Mouse (Mus musculus): ENCODE data around the gene Vps45. TPM values are rescaled to one million over a fixed set of nuclear protein-coding genes. Genes with fewer than 3 reads are reported as not detected.

Gene Vps45
- 6.1 TPM in 2 replicates for polyA plus RNA-seq (2012; rRNA removed)

DNA sequence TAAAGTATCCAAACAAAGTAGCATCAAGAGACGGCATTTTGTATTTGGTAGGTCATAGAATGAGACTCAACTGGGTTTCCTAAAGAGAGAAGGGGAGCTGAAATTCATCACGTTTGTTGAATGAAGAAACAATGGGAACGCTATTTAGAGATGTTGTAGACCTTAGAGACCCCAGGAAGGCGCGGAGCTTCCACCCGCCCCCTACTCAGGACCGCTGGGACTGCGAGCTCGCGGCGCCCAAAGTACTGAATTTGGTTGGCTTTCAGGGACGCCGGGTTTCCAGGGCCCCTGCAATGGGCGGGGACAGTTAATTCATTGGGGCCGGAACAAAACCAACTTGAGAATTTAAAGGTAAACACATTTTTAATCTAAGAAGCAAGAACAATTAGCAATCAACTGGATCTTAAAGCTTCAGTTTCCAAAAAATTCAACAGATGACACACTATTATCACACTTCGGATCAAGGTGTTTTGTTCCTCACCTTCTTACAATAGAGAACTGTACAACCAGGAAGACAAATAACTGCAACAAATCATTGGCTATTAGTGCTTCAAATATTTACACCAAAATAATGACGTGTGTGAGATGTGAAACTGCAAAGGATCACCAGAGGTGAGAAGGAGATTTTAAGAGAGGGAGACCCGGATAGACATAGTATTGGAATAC, at the start of gene Vps45:
Vps45 (minus strand) TSS at position 236 of the 666 bp plus-strand sequence.
- DNase-seq (ENCODE audit: low read depth, low spot score), result no peak
- WGBS, result 3% methylated on average over 18 of the region's 18 CpGs

DNA sequence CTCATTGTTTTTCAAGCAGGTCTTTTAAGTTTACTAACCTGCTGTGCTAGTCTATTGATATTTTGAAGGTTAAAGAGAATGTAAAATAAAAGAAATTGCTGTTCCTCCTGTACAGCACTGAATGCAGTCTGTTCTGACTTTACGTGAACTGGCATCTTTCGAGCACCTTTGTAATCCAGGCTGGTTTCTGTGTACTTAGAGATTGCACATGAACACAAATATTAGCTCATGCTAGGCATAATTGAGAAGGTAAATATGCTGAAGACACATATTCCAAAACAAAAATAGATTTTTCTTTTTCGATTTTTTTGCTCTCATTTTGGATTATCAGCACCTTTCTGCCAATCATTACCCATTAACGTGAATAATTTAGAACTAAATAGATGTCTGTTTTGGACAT, 47.9 kb upstream of the Vps45 start:
- no peak for DNase-seq (ENCODE audit: low read depth, low spot score)
- WGBS, result 72% methylated on average over 4 of the region's 4 CpGs

DNA sequence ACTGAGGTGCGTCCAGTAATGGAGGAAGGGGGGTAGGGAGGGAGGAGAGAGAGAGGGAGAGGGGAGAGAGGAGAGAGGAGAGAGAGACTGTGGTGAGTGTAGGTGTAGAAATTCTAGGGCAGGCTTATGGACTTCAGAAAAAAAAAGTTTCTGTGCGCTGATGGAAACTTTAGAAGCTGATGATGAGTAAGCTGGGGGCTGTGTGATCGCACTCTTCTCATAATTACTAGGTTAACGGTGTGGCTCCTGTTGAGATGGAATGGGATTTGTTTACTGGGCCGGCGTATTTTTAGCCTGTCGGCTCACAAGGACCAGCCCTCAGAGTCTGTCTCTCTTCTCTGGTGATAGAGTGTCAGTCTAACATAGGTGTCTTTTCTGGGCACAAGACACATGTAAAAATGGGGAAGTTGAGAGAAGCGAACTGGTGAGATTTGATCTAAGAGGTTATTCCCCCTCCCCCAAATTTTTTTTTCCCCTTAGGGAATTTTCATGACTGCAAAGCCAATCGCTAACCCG, 47.0 kb upstream of the Vps45 start:
- DNase-seq (ENCODE audit: low read depth, low spot score), result no peak
- WGBS, result 17% methylated on average over 10 of the region's 10 CpGs

DNA sequence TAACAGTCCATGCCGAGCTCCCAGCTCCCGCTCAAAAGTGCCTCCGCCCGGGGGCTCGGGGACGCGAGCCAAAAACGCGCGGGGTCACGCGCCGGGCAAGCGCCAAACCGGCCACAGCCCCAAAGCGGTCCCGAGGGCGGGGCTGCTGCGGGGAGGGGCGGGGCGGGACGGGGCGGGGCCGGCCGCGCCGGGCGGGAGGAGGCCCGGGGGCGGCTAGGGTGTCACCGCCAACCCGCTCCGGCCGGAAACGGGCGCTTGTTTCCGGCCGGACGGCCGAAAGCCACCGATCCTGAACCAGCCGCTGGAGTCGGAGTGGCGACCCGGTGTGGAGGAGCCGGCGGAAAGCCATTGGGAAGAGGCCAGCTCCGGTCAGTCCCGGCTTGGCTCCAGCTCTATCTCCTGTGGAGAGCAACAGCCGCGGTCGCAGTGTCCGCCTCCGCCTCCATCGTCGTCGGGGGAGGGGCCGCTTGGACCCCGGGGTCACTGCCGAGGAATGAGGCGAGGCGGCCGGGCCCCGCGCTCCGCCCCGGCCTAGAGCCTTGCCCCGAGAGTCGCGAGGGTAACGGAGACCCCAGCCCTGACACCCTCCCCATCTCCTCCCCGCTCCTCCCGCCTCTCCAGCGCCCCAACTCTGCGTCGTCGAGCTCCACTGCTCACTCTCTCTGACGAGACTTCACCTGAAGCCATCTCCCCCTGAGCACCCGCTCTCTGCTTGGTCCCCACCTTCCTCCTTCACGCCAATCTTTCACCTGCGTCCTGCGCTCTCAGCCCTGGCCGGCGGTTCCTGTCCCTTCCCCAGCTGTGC, 46.2 kb upstream of the Vps45 start, which contains the start of gene Otud7b:
Otud7b (plus strand) TSS at position 267 of the 805 bp plus-strand sequence.
- DNase-seq (ENCODE audit: low read depth, low spot score), result no peak
- WGBS, result 1% methylated on average over 79 of the region's 84 CpGs

DNA sequence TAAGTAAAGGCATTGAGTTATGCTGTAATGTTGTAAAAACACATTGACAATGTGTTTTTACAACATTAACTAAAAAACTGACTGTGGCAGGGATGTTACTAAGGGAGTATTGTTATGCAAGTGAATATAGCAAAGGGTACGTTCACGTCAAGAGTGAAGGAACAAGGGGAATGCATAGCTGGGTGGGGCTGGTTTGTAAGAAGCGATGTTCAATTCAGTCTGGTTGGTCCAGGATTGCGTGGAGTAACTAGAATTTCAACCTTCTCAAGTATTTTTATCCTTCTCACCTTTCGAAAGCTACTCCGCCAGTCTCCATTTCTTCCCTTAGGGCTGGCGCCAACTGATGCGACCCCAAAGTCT, 45.6 kb upstream of the Vps45 start:
- DNase-seq (ENCODE audit: low read depth, low spot score), result no peak
- 2% methylated on average over 8 of the region's 8 CpGs for WGBS

DNA sequence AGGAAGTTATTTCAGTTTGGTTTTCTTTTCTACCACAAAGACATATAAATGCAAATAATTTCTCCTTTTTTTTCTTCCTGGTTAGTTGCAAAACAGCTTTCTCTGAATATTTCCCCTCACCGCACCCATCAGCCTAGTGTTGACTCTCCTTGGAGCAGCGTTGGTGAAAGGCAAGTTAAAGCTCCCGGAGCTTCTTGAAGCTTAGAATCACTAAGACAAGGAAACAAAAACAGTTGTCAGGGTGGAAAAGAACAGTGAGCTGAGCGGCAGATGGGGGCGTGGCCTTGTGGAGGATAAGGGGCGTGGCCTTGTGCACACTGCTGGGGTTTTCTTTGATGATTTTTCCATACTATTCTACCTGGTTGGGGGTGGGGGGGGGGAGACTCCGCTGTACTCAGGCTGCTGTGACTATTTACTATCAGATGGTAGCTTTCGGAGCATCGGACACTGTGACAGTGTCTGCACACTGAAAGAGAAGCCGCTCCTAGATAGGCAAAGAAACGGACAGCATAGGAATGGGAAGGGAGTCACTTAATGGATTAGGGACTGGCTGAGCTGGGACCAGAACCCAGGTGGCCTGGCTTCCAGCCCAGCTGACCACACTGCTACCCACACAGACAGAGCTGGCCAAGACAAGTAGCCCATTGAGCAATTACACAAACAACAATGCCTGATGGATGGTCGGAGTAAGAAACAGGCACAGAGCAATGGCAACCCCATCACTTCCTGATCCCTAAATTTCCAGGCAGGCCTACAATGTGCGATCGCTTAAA, 44.0 kb upstream of the Vps45 start:
- WGBS, result 22% methylated on average over 14 of the region's 14 CpGs
- no peak for DNase-seq (ENCODE audit: low read depth, low spot score)

DNA sequence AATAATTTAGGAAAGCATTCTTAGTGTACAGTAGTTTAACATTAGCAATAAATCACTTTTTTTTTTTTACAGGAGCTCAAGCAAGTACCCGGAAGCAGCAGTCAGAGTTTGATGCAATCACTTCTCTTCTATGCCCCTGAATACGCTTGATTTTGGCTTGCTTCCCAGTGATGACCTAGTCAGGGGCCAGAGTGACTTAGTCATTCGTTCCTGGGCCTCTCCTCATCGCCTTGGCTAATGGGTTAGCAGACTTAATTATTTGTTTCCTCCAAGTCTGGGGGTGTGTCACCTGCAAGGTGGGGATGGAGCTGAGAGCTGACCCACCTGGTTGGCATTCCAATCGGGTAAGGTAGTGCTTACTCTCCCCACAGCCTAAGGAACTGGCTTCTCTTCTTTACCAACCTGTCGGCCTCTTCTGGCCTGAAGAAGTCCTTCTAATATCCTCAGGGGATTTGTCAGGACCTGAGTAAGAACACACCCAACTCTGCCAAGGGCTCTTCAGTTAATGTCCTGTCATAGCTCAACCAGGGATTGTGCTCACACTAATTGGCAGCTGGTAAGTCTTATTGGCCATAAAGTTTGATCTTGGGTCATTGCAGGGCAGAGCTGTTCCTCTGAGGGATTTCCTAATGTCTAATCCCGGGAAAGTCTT, 40.5 kb upstream of the Vps45 start:
- 15% methylated on average over 7 of the region's 7 CpGs for WGBS
- no peak for DNase-seq (ENCODE audit: low read depth, low spot score)

DNA sequence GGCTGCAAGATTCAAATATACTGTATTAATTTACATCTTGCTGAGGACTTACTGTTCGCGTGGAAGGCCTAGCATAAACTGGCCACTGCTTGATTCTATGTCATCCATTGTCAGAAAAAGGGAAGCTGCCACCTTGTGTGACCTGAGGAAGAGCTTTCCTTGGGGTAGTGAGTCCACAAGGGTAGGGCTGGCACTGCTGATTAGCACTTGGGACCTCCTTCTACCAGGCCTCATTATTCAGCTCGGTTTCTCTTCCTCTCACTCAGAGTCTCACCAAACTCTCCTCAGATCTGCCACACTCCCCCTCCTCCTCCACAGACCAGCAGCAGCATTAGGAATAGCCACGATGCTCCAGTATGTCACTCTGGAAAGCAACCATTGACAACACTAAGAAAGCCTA, 39.9 kb upstream of the Vps45 start:
- 63% methylated on average over 4 of the region's 4 CpGs for WGBS
- no peak for DNase-seq (ENCODE audit: low read depth, low spot score)

DNA sequence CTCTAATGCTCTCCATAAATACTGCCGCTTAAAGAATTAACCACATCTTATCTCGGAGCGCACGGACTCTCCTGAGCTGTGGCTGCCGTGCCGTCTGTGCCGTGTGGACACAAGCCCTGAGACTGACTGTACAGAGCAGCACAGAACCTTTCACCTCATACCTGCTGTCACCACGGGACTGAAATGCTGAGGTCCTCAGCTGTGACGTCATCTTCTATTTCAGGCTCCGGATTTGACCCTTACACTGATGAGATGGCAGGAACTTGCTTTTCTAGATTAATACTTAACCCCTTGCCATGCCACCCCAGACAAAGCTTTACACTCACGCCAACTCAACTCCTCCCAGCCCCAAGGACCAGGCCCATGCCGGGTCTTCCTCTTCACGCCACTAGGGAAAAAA, 35.9 kb upstream of the Vps45 start:
- no peak for DNase-seq (ENCODE audit: low read depth, low spot score)
- WGBS, result 29% methylated on average over 13 of the region's 13 CpGs

DNA sequence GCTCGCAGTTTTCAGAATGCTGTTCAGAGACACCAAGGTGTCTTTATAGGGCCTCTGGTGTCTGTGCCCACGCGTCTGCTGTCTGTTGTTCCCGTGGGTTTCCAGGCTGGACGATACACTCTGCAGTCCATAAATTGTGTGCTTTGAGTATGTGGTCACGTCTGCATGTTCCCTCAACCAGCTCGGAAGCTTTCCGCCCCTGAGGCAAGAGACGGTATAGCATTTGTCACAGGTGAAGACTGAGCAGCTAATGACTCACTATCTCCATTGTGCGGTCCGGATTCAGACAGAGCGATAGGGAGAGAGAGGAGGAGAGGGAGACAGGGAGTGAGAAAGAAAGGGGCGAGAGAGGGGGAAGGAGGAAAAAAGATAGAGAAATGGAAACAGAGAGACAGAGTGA, 35.2 kb upstream of the Vps45 start:
- WGBS, result 51% methylated on average over 13 of the region's 13 CpGs

DNA sequence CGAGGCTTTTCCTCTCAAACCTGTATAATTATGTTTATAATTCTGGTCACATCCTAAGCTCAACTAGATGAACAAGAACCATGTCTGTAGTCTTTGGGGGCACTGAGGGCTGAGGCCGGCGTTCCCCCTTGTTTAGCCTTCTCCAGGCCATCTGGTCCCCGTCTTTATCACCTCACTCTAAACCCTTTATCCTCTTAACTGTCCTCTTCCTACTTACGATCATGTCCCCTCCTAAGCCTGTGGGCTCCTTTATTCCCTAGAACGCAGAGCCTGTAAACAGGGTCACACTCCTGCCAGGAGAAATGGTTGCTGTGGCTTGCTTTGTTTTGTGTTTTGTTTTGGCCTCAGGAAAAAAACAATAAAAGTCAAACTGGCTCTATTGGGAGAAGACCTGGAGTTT, 33.7 kb upstream of the Vps45 start:
- no peak for DNase-seq (ENCODE audit: low read depth, low spot score)
- 72% methylated on average over 6 of the region's 6 CpGs for WGBS

More for the DNA sequence above, 35.2 kb upstream of the Vps45 start:
- DNase-seq (ENCODE audit: low read depth, low spot score), result no peak

DNA sequence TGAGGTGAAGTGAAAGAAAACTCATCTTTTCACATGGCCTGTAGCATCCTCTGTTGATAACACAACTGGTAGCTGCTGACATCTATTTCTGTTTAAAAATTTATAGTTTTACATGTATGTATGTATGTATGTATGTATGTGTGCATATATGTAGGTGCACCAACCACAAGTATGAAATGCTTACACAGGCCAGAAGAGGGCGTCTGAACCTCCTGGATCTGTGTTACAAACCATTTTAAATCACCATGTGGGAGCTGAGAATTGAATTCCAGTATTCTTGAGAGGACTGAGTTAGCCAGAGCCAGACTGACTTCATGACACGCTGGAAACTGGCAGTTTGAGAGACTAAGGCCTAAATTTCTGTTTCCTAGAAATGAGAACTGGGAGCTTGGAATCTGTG, 32.9 kb upstream of the Vps45 start:
- DNase-seq (ENCODE audit: low read depth, low spot score), result no peak
- 82% methylated on average over 2 of the region's 2 CpGs for WGBS

DNA sequence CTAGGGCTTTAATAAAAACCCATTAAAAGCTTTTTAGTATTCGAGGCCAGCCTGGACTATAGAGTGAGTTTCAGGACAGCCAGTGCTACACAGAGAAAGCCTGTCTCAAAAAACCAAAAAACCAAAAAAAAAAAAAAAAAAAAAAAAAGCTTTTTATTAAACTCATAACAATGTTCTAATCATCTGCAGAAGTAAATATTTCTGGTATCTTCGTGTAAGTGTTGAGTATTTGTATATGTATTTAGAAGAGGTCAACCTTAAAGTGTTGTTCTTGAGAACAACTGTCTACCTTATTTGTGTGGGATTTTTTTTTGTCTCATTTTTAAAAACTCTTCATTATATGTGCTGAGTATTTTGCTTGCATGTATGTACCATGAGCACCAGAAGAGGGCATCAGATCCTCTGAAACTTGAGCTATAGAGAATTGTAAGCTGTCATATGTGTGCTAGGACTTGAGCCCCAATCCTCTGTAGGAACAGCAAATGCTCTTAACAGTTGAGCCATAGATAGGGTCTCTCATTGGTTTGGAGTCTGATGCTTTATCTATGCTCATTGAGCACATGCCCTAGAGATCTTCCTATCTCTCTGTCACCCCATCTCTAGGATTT, 31.7 kb upstream of the Vps45 start:
- WGBS, result 46% methylated on average over 2 of the region's 2 CpGs
- DNase-seq (ENCODE audit: low read depth, low spot score), result no peak

DNA sequence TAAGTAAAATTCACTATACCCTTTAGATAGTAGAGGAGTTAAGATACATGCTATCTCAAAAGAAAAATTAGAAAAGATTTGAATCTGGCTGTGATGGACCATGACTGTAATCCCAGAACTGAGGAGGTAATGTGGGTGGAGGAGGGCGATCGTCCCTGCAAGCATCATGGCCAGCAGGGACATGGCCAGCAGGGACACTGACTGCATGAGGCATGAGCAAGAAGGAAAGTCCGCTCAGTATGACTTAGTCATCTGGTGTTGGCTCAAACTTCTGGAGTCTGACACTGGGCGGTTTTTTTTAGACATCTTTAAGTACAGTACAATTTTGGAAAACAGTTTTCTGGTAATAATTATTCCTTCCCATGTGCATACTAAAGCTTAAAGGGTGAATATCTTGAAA, 29.5 kb upstream of the Vps45 start:
- no peak for DNase-seq (ENCODE audit: low read depth, low spot score)
- WGBS, result 84% methylated on average over 4 of the region's 4 CpGs

DNA sequence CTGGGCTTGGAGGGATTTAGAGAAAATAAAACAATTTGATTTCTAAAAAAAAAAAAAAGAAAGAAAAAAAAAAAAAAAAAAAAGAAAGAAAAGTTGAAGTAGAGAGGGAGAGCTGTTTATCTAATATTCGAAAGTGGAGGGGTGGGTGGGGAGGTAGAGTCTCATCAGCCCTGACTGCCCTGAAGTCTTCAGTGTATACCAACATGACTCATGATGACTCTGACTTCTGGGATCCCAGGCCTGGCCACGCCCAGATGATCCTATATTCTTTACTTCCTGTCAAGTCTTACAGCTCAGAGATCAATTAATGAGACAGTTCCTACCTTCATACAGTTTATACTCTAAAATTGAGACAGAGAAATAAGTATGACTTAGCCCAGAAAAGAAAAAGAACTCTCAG, 29.0 kb upstream of the Vps45 start:
- WGBS, result 51% methylated on average over 2 of the region's 2 CpGs
- DNase-seq (ENCODE audit: low read depth, low spot score), result no peak

DNA sequence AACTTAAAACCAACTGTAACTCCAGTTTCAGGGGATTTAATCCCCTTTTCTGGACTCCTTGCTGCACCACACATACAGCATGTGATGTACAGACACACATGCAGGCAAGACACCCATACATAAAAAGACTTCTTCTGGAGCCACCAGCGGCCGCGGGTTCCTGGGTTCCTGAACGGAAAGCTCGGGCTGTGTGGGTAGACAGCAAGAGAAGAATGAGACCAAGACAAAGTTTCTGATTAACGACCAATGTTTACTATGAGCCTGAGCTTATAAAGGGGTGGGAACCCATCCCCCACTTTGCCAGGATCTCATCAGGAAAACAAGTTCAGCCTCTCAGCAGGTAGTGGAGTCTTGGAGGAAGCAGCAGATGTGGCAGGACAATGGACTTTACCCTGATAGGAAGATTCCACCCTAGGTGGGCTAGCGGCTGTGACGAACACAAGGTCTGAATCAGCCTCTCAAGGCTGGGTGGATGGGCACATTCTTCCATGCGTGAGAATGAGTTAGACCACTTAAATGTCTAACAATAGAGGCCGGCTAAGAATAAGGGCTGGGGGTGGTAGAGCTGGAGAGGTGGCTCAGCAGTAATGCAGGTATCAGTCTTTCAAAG, 26.0 kb upstream of the Vps45 start:
- WGBS, result 77% methylated on average over 10 of the region's 10 CpGs
- no peak for DNase-seq (ENCODE audit: low read depth, low spot score)

DNA sequence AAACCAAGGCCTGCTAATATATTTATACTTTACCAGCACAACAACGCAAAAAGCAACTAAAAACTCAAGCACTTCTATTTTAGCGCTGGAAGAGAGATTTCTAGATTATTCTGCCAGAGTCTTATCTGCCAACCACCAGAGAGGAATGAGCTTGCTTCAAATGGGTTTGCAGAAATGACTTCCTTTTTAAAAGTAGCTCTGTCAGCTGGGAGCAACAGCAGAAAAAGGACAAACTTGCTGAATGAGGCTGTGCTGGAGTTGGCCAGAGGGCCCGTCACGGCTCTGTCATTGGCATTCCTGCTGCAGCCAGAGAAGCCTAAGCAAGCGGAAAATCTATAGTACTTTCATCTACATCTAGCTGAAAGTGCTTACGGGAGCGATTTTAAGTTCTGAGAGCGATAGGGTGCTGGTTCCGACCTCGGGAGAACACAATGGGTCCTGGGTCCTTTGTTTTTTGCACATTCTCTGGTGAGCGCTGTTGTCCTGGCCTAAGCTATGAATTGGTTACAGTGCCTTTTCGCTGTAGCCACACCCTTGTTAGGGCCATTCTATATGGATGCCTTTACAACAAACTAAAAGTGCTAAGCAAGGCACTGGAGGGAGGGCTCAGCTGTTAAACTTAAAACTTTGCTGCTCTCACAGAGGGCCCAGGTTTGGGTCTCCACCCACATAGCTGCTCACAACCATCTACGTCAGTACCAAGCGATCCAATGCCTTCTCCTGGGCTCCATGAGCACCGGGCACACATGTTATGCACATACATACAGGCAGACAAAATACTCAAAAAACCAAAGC, 24.6 kb upstream of the Vps45 start:
- WGBS, result 78% methylated on average over 15 of the region's 15 CpGs
- DNase-seq (ENCODE audit: low read depth, low spot score), result no peak

DNA sequence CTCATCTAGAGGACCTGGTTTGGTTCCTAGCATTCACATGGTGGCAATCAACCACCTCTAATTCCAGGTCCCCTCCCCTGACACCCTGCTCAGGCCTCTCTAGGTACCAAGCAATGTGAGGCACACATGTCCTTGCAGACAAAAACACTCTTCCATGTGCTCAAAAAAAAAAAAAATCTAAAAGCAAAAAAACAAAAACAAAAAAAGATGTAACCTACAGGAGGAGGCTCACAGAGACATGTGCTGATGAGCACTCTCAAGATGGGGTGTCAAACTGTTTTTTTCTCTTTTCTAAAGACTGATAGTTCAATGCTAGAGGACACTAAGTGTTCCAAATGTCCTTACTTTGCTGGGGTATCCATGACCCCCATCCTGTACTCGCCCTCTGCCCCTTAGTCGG, 23.8 kb upstream of the Vps45 start:
- DNase-seq (ENCODE audit: low read depth, low spot score), result no peak
- WGBS, result 83% methylated on average over 2 of the region's 2 CpGs
